Mouse (Mus musculus) C2C12 (cell line): ENCODE results near the gene Pdss2.

Experiments
- CEBPB ChIP-seq: IDR thresholded peaks from one replicate; pipeline ENCODE4 v1.6.1; 2011; ENCODE audit warnings: low read depth, mild to moderate bottlenecking, control low read depth, moderate library complexity
- CTCF ChIP-seq: IDR thresholded peaks from one replicate; pipeline ENCODE4 v1.5.1; 2011; ENCODE audit not compliant: control insufficient read depth, insufficient read depth, insufficient read length
- FOSL1 ChIP-seq: IDR thresholded peaks from one replicate; pipeline ENCODE4 v1.8.0; 2011; ENCODE audit warnings: mild to moderate bottlenecking, low read length; ENCODE audit not compliant: poor library complexity, insufficient read depth, severe bottlenecking
- MAX ChIP-seq: IDR thresholded peaks from one replicate; pipeline ENCODE4 v1.6.1; 2011; ENCODE audit warnings: mild to moderate bottlenecking, control low read depth
- MYOD1 ChIP-seq: IDR thresholded peaks from one replicate; pipeline ENCODE4 v1.6.1; 2011; ENCODE audit warnings: low read depth; ENCODE audit not compliant: control insufficient read depth, insufficient read length
- USF1 ChIP-seq: IDR thresholded peaks from one replicate; pipeline ENCODE4 v1.6.1; 2011; ENCODE audit warnings: low read depth, mild to moderate bottlenecking, control low read depth, moderate library complexity

DNA sequence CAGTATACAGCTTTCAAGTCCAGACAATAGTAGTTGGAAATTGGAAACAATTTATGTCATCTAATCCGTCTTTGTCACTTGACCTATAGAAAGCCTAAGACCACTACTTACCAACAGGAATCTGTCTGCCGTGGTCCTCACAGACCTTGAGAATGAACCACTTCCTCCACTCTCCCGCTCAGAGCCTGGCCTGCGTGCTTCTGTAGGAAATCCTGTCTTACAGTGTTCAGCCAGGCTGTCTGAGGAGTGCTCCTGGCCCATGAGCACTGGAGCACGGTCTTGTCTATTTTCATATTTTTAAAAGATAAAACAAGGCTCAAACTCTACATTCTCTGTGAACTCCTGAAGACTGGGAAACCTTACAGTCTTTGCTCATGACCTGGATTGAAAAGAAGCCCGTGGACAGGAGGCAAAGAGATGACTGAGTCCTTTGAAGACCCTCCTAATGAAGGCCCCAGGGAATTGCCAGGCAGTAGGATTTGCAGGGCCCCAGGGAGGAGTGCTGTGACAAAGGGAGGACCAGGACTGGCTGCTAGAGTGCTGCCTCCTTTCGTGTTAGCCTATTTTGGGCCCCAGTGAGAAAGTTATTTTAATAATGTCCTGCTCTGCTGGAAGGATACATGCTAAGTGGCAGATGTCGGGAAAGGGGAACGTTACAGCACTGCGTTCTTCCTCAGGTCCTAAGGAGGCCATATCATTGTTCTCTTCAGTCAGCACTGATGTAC lies 188.4 kb downstream of the Pdss2 start:
- no peak for TF ChIP-seq USF1
- TF ChIP-seq CTCF, result no peak
- no peak for TF ChIP-seq MYOD1
- no peak for TF ChIP-seq MAX
- no peak for TF ChIP-seq FOSL1
- TF ChIP-seq CEBPB, result no peak
